Mouse (Mus musculus) hindlimb bud, embryonic 11.5 days (tissue): Measurements from ENCODE around the gene Pik3ip1.
A peak's percentile ranks its signal among the peaks of the same experiment; 100 is the strongest.

Experiments
- DNase-seq: peaks from one replicate; pipeline ENCODE4 v3.0.0-alpha.2; 2012; ENCODE audit warnings: low read depth, low spot score; ENCODE audit errors: extremely low spot score

Pik3ip1 gene

GRCm38 (mm10) chr11:3335651-3336216 lies 5.5 kb downstream of the Pik3ip1 start:
- no peak for DNase-seq

- no peak for DNase-seq
Measured at GRCm38 (mm10) chr11:3336602-3337001, 6.4 kb downstream of the Pik3ip1 start.

GRCm38 (mm10) chr11:3337173-3337955 lies 7.2 kb downstream of the Pik3ip1 start:
- no peak for DNase-seq

- DNase-seq: no peak
Measured at GRCm38 (mm10) chr11:3337961-3338360, 7.8 kb downstream of the Pik3ip1 start.

- DNase-seq: no peak
Measured at GRCm38 (mm10) chr11:3341476-3341875, 11.3 kb downstream of the Pik3ip1 start.

- no peak for DNase-seq
Measured at GRCm38 (mm10) chr11:3344916-3345315, 14.7 kb downstream of the Pik3ip1 start.

GRCm38 (mm10) chr11:3346351-3346750 lies 16.1 kb downstream of the Pik3ip1 start:
- no peak for DNase-seq

GRCm38 (mm10) chr11:3347091-3347834 lies 17.1 kb downstream of the Pik3ip1 start:
- DNase-seq: peak; percentile 77

- no peak for DNase-seq
Measured at GRCm38 (mm10) chr11:3347835-3348195, 17.6 kb downstream of the Pik3ip1 start.

- DNase-seq: no peak
Measured at GRCm38 (mm10) chr11:3348576-3349342, 18.6 kb downstream of the Pik3ip1 start.

- DNase-seq: no peak
Measured at GRCm38 (mm10) chr11:3349343-3349695, 19.1 kb downstream of the Pik3ip1 start.

GRCm38 (mm10) chr11:3352131-3352530 lies 21.9 kb downstream of the Pik3ip1 start:
- DNase-seq: no peak

GRCm38 (mm10) chr11:3352990-3353585 lies 22.9 kb downstream of the Pik3ip1 start:
- no peak for DNase-seq

- no peak for DNase-seq
Measured at GRCm38 (mm10) chr11:3362854-3363253, 32.7 kb downstream of the Pik3ip1 start.

GRCm38 (mm10) chr11:3366411-3366810 lies 36.2 kb downstream of the Pik3ip1 start:
- no peak for DNase-seq

- DNase-seq: no peak
Measured at GRCm38 (mm10) chr11:3368983-3369382, 38.8 kb downstream of the Pik3ip1 start.

- no peak for DNase-seq
Measured at GRCm38 (mm10) chr11:3369449-3369848, 39.2 kb downstream of the Pik3ip1 start.

- no peak for DNase-seq
Measured at GRCm38 (mm10) chr11:3370162-3370561, 40.0 kb downstream of the Pik3ip1 start.

- DNase-seq: peak; percentile 52
Measured at GRCm38 (mm10) chr11:3370928-3371598, 40.9 kb downstream of the Pik3ip1 start.

GRCm38 (mm10) chr11:3371599-3372295 lies 41.5 kb downstream of the Pik3ip1 start:
- DNase-seq: no peak
